Mouse (Mus musculus): ENCODE measurements around the gene Gm340. TPM values are rescaled to one million over a fixed set of nuclear protein-coding genes. Genes with fewer than 3 reads are reported as not detected.

The Gm340 gene
- total and polyA plus RNA-seq, 3 experiments: 2.7 to 36.4 (median 15.2) TPM

DNA sequence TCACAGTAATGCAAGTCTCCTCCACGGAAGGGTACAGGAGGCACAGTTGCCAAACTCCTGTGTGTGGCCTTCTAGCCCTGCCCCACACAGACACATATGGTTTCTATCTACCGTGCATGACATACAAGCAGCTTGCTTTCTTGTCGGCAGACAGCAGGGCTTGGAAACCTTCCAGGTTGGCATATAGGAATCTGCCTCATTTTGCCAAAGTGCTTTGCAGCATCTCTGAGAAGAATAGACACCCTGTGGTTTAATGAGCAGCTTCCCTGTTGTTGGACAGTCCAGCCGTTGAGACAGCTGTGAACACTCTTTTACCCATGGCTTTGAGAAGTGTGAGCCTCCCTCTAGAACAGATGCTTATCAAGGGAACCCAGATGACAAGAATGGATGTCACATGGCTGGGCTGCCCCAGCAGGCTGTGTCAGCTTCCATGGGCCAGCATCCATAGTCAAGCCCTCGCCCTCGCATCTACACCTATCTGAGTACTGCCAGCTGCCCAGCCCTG, 36.0 kb downstream of the Gm340 start:
- peaks cover 33% of the 10 kb centered on the region for H3K27me3 ChIP-seq (ENCODE audit: insufficient read depth, low read length)
- peak; percentile 45; the same call in 1 of the 2 replicates for ATAC-seq (ENCODE audit: extremely low read depth, insufficient number of reproducible peaks, low FRiP score, poor library complexity, severe bottlenecking)
- no peak for DNase-seq (ENCODE audit: low spot score)
- H3K36me3 ChIP-seq (replicated peaks): no peaks in the 10 kb centered on the region
- H3K9me3 ChIP-seq (replicated peaks): no peaks in the 10 kb centered on the region
- no peak overlapping the region for H3K4me3 ChIP-seq (ENCODE audit: low read depth, low read length)
- no peak for TF ChIP-seq TAL1 (conservative IDR thresholded peaks at IDR 0.05; ENCODE audit: low read depth, low read length)
- no peak for TF ChIP-seq GATA2 (IDR thresholded peaks at IDR 0.05; ENCODE audit: borderline replicate concordance, low read depth, low read length)
- no peak for TF ChIP-seq POLR2AphosphoS5 (IDR thresholded peaks at IDR 0.05; ENCODE audit: insufficient replicate concordance, low read depth, low read length)
- no peak for TF ChIP-seq CTCF (IDR thresholded peaks at IDR 0.05; ENCODE audit: low read depth, low read length)
- no peak for TF ChIP-seq GATA1 (IDR thresholded peaks at IDR 0.05; ENCODE audit: borderline replicate concordance, low read length)
- H3K4me1 ChIP-seq (ENCODE audit: insufficient read depth, low read depth, low read length): no peaks in the 10 kb centered on the region

DNA sequence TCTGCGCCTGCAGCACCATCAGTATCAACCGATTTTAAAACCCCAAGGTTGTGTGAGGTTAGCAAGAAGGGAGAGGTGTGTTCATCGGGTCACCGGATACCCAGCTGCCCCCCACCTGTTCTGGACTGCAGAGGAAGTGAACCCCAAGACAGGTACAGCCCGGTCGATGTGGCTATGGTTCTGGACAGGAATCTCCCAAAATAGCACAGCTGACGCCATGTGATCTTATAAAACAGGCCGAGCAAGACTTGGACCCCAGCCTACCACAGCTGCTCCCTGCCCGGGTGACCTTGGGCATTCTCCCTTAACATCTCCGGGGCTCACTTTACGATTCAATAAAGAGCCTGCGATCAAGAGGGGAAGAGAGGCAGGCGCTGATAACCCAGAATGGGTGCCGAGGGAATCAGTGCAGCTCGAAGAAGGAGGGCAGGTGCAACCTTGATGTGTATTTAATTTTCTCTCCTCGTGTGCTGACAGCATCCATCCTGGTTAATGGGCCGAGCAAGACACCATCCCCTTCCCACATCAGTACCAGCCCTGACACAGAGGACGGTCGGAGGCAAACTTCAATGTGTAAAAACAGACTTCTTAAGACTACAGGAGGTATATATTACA, 36.7 kb downstream of the Gm340 start:
- H3K27me3 ChIP-seq (ENCODE audit: insufficient read depth, low read length): peaks cover 31% of the 10 kb centered on the region
- no peak overlapping the region for H3K4me3 ChIP-seq (ENCODE audit: low read depth, low read length)
- DNase-seq (ENCODE audit: low spot score): no peak
- no peak for TF ChIP-seq CTCF (IDR thresholded peaks at IDR 0.05; ENCODE audit: low read depth, low read length)
- TF ChIP-seq TAL1 (conservative IDR thresholded peaks at IDR 0.05; ENCODE audit: low read depth, low read length): no peak
- TF ChIP-seq GATA2 (IDR thresholded peaks at IDR 0.05; ENCODE audit: borderline replicate concordance, low read depth, low read length): no peak
- no peak for TF ChIP-seq POLR2AphosphoS5 (IDR thresholded peaks at IDR 0.05; ENCODE audit: insufficient replicate concordance, low read depth, low read length)
- TF ChIP-seq GATA1 (IDR thresholded peaks at IDR 0.05; ENCODE audit: borderline replicate concordance, low read length): no peak
- H3K9me3 ChIP-seq (replicated peaks): no peaks in the 10 kb centered on the region
- H3K36me3 ChIP-seq (replicated peaks): no peaks in the 10 kb centered on the region
- no peak for ATAC-seq (ENCODE audit: extremely low read depth, insufficient number of reproducible peaks, low FRiP score, poor library complexity, severe bottlenecking)
- H3K4me1 ChIP-seq (ENCODE audit: insufficient read depth, low read depth, low read length): no peaks in the 10 kb centered on the region

DNA sequence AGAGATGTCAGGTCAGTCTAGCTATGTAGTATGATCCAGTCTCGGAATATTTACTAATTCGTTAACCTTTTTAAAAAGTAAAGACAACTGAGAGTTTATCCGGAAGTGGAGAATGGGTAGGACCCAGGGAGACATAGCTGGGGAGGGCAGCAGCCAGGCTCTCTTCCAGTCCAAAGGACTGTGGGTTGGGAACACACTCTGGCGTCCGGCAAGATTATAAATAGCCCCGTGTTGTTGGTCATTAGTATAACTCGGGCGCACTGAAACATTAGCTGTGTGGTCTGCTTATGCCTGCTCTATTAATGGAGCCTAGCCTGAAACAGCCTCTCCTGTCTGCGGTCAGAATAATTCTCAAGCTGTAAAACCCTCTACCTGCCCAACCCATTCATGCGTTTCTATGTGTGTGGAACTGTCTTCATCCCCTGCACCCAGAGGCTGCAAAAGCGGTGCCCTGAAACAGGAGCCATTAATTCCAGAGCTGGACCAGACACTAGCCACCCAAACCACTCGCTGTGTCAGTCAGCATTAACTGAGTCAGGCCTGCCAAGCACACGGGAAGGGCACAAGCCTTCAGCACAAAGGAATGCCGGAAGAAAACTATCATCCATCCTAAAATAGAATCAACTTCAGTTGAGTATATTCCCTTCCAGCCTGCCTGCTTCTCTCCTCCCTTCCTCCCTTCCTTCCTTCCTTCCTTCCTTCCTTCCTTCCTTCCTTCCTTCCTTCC, 38.4 kb downstream of the Gm340 start:
- Histone ChIP-seq H3K4me1 (ENCODE audit: insufficient read depth, low read depth, low read length) (no peaks in the 10 kb centered on the region), H3K9me3 (replicated peaks) (no peaks in the 10 kb centered on the region), H3K36me3 (replicated peaks) (no peaks in the 10 kb centered on the region), H3K27me3 (ENCODE audit: insufficient read depth, low read length) (peaks cover 14% of the 10 kb centered on the region), H3K4me3 (ENCODE audit: low read depth, low read length) (no peak overlapping the region)
- DNase-seq (ENCODE audit: low spot score) (no peak), ATAC-seq (ENCODE audit: extremely low read depth, insufficient number of reproducible peaks, low FRiP score, poor library complexity, severe bottlenecking) (no peak)
- no peak for TF ChIP-seq POLR2AphosphoS5 (IDR thresholded peaks at IDR 0.05; ENCODE audit: insufficient replicate concordance, low read depth, low read length)
- TF ChIP-seq CTCF (IDR thresholded peaks at IDR 0.05; ENCODE audit: low read depth, low read length): no peak
- TF ChIP-seq TAL1 (conservative IDR thresholded peaks at IDR 0.05; ENCODE audit: low read depth, low read length): no peak
- TF ChIP-seq GATA1 (IDR thresholded peaks at IDR 0.05; ENCODE audit: borderline replicate concordance, low read length): no peak
- TF ChIP-seq GATA2 (IDR thresholded peaks at IDR 0.05; ENCODE audit: borderline replicate concordance, low read depth, low read length): no peak

DNA sequence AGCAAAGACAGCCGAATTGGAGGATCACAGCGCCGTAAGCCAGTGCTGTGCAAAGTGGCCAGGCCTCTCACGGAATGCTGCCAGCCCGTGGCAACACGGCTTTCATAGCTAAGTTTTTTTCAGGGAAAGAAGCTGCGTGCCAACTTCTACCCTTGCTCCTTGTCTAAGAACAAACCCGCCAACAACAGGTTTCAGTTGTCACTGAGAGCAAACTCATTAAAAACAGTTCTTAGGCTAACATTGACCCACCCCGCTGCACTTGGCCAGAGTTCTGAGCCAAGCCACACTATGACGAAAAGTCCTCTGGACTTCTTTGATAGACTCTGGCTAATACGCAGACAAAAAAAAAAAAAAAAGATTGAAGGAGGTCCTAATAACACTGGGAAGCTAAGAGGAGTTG, 46.8 kb downstream of the Gm340 start:
- no peak overlapping the region for H3K4me3 ChIP-seq (ENCODE audit: low read depth, low read length)
- no peak for TF ChIP-seq POLR2AphosphoS5 (IDR thresholded peaks at IDR 0.05; ENCODE audit: insufficient replicate concordance, low read depth, low read length)
- TF ChIP-seq GATA2 (IDR thresholded peaks at IDR 0.05; ENCODE audit: borderline replicate concordance, low read depth, low read length): no peak
- no peak for TF ChIP-seq TAL1 (conservative IDR thresholded peaks at IDR 0.05; ENCODE audit: low read depth, low read length)
- no peak for TF ChIP-seq CTCF (IDR thresholded peaks at IDR 0.05; ENCODE audit: low read depth, low read length)
- TF ChIP-seq GATA1 (IDR thresholded peaks at IDR 0.05; ENCODE audit: borderline replicate concordance, low read length): no peak
- peaks cover 19% of the 10 kb centered on the region for H3K27me3 ChIP-seq (ENCODE audit: insufficient read depth, low read length)
- ATAC-seq (ENCODE audit: extremely low read depth, insufficient number of reproducible peaks, low FRiP score, poor library complexity, severe bottlenecking) (no peak), DNase-seq (ENCODE audit: low spot score) (no peak)
- H3K4me1 ChIP-seq (ENCODE audit: insufficient read depth, low read depth, low read length): peaks cover 4% of the 10 kb centered on the region
- no peaks in the 10 kb centered on the region for H3K9me3 ChIP-seq (replicated peaks)
- H3K36me3 ChIP-seq (replicated peaks): no peaks in the 10 kb centered on the region

DNA sequence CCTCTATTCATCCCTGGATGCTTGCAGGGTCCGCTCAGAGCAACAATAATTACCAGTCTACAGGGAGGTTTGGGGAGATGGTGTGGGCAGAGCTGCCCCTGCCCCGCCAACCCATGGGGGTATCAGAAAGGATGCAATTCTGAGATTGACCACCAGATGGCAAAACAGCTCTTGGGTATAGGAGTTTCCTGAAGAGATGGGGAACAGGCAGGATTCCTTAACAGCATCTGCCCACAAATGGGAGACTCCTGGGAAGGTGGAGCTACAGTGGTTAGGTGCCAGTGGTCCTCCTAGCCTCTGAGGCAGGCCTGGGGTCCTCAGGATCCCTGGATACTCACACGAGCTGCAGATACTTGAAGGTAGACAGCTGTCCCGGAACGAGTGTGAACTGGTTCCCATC, 47.4 kb downstream of the Gm340 start:
- TF ChIP-seq GATA2 (IDR thresholded peaks at IDR 0.05; ENCODE audit: borderline replicate concordance, low read depth, low read length) (no peak), POLR2AphosphoS5 (IDR thresholded peaks at IDR 0.05; ENCODE audit: insufficient replicate concordance, low read depth, low read length) (no peak), CTCF (IDR thresholded peaks at IDR 0.05; ENCODE audit: low read depth, low read length) (peak; percentile 72)
- H3K27me3 ChIP-seq (ENCODE audit: insufficient read depth, low read length): peaks cover 21% of the 10 kb centered on the region
- ATAC-seq (ENCODE audit: extremely low read depth, insufficient number of reproducible peaks, low FRiP score, poor library complexity, severe bottlenecking): no peak; the same call in 1 of the 2 replicates

DNA sequence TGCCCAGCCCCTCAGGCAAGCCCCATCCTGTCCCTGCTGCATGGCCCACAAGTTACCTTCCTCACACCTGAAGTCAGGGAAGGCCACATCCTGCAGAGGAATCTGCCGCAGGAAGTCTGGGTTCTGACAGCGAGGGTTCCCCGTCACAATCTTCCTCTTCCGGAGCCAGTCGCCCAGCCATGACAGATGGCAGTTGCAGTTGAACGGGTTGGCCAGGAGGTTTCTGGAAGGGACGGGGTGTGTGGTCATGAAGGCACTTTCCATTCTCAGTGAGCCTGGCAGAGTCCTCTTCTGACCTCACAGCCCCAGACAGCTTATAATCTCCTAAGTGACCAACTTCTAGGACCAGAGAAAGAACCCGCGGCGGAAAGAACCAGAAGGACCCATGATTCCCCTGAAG, 51.9 kb downstream of the Gm340 start:
- Histone ChIP-seq H3K27me3 (ENCODE audit: insufficient read depth, low read length) (peaks cover 16% of the 10 kb centered on the region), H3K9me3 (replicated peaks) (no peaks in the 10 kb centered on the region), H3K4me1 (ENCODE audit: insufficient read depth, low read depth, low read length) (peaks cover 4% of the 10 kb centered on the region), H3K36me3 (replicated peaks) (no peaks in the 10 kb centered on the region), H3K4me3 (ENCODE audit: low read depth, low read length) (no peak overlapping the region)
- ATAC-seq (ENCODE audit: extremely low read depth, insufficient number of reproducible peaks, low FRiP score, poor library complexity, severe bottlenecking) (no peak), DNase-seq (ENCODE audit: low spot score) (no peak)
- no peak for TF ChIP-seq GATA2 (IDR thresholded peaks at IDR 0.05; ENCODE audit: borderline replicate concordance, low read depth, low read length)
- TF ChIP-seq TAL1 (conservative IDR thresholded peaks at IDR 0.05; ENCODE audit: low read depth, low read length): no peak
- TF ChIP-seq CTCF (IDR thresholded peaks at IDR 0.05; ENCODE audit: low read depth, low read length): no peak

More for the DNA sequence above, 47.4 kb downstream of the Gm340 start:
- H3K36me3 ChIP-seq (replicated peaks): no peaks in the 10 kb centered on the region
- peaks cover 4% of the 10 kb centered on the region for H3K4me1 ChIP-seq (ENCODE audit: insufficient read depth, low read depth, low read length)
- DNase-seq (ENCODE audit: low spot score): peak; percentile 65
- no peaks in the 10 kb centered on the region for H3K9me3 ChIP-seq (replicated peaks)
- no peak overlapping the region for H3K4me3 ChIP-seq (ENCODE audit: low read depth, low read length)

Data from G1E (cell line).